Mouse (Mus musculus) B cell, adult (primary cell): ENCODE results near the gene Defb41. TPM values are rescaled to one million over a fixed set of nuclear protein-coding genes. Genes with fewer than 3 reads are reported as not detected.

Experiments used
- total RNA-seq: library from RNA; stranded (reverse); gene quantifications from 4 replicates; pipeline ENCODE4 v1.2.4, GENCODE M21; 2023; ENCODE audit not compliant: inconsistent age

Defb41 gene
- not detected in 4 replicates for total RNA-seq

GRCm38 (mm10) chr1:18265038-18265437, at the start of gene Defb41:
Gene Defb41 (minus strand): TSS chr1:18265138.

GRCm38 (mm10) chr1:18237343-18237742, 27.6 kb downstream of the Defb41 start, which contains the start of gene Defb18:
Gene Defb18 (minus strand): TSS chr1:18237443.

Other genes starting within 250 kb of the Defb41 start
- gene Crisp4, start 119.2 kb downstream of the Defb41 start, total RNA-seq = not detected in 4 replicates
- not detected in 4 replicates for gene Defb18, start 27.7 kb downstream of the Defb41 start, total RNA-seq